Mouse (Mus musculus) Patski (cell line): ENCODE data around the gene Clic1. TPM values are rescaled to one million over a fixed set of nuclear protein-coding genes. Genes with fewer than 3 reads are reported as not detected.
"Not testable (repeated sequence)": the region's sequence is repeated elsewhere in the genome, so short reads cannot be mapped to it uniquely, and the experiment has no call there.

Source experiments
- ATAC-seq: fragments of 100-300 bp; one replicate; pipeline ENCODE4 v1.8.0; 2021
- CTCF ChIA-PET: fragments of 350-600 bp; sonication (Branson Sonifier 250); formaldehyde crosslinking; loops from one replicate; lab custom pipeline; 2022; ENCODE audit warnings: inconsistent platforms; lab: Charles Lee
- POLR2A ChIA-PET: fragments of 350-600 bp; sonication (Branson Sonifier 250); formaldehyde crosslinking; loops from one replicate; lab custom pipeline; 2022; ENCODE audit warnings: antibody characterized with exemption, inconsistent platforms; lab: Charles Lee
- DNase-seq: peaks from one replicate; pipeline ENCODE4 v3.0.0-alpha.2; 2011; ENCODE audit warnings: low read depth, low spot score
- H3K27me3 ChIP-seq: fragments of 371-371 bp; one replicate; pipeline ENCODE4 v1.5.1; 2021
- CTCF ChIP-seq: fragments of 100-300 bp; IDR thresholded peaks from one replicate; pipeline ENCODE4 v1.5.1; 2021
- in situ Hi-C: fragments of 300-500 bp; cut with MboI; formaldehyde crosslinking; loops from 3 replicates; pipeline ENCODE4 v1.11.1; 2018; ENCODE audit warnings: low pct_unique_long_range_greater_than_20kb, mixed read lengths
- polyA plus RNA-seq: library from polyadenylated mRNA; unstranded; gene quantifications from one replicate; pipeline ENCODE4 v1.2.3, GENCODE M21; 2021

Gene Clic1
- polyA plus RNA-seq = 671 TPM

DNA sequence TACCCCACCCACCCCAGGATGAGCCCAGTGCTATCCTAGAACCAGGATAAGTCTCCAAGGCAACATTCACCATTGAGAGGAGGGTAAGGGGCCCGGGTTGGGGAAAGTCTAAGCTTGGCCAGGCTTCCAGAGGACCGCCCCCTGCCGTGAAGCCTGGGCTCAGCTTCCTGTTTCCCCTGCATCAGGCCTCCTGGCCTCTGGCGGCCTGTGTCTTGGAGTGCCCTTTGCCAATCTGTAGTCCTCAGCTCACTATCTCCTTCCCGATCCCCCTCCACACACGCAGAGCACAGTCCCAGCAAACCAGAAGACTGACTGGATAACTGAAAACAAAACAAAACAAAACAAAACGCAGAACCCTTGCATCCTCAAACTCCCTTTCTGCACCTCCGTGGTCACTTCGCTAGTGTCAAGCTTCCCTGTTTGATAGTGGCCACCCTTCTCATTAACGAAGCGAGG, at the start of gene Clic1:
Gene Clic1, plus strand, starts transcription at position 406 of the 456 bp plus-strand sequence.
- no peak for TF ChIP-seq CTCF
- CTCF ChIA-PET = interaction anchor here (0.6 to 1.9 kb wide), 3 partner anchors 20 to 40 kb away, joined by 3 to 6 read pairs (median 3); no protein-coding TSS in a partner anchor
- in situ Hi-C loops = no loop called here
- no peaks in the 10 kb centered on the region for H3K27me3 ChIP-seq
- POLR2A ChIA-PET = interaction anchor here (0.7 to 1.2 kb wide), 4 partner anchors 9 to 49 kb away, joined by 3 to 4 read pairs (median 3); partner anchors contain the start of gene Ddah2
- DNase-seq (no peak), ATAC-seq (no peak)

DNA sequence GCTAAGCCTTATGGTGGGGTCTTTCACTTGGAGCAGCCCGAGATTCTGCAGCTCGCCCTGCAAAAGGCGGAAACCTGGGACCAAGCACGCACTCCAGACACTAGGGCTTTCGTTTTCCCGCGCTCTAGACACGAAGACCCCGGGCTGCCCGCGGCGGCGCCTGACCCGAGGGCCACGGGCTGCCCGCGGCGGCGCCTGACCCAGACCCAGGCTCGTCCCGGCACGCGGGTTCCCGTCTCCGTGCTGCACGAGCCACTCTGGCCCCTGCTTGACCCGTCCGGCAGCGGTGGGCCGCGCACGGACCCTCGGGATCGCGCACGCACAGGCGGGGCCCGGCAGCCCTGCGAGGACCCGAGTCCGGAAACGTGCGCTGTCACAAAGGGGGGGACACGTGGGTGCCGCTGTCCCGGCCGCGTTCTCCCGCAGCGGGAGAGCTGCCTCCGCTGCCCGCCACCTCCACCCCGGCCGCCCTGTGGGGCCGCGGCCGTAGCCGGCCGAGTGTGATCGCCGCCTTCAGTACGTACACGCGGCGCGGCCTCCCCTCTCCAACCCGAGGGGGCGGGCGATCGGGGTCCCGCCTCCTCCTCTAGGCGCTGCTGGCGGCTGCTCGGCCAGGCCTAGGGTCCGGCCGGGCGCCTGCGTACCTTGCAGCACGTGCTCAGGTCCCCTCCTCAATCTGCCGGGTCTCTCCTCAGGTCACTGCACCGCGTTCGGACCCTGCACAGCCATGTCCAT, 48.9 kb upstream of the Clic1 start, which contains the start of gene Vars:
Gene Vars, plus strand, starts transcription at position 271 of the 735 bp plus-strand sequence.
- no peaks in the 10 kb centered on the region for H3K27me3 ChIP-seq
- TF ChIP-seq CTCF = no peak
- DNase-seq (no peak), ATAC-seq (peak; percentile 72)
- POLR2A ChIA-PET = interaction anchor here (0.6 to 1.3 kb wide), 5 partner anchors 11 to 240 kb away, joined by 3 to 6 read pairs (median 3); partner anchors contain the start of genes Clic1 and Gpank1
- CTCF ChIA-PET = interaction anchor here (1.1 kb wide), 1 partner anchor 48 kb away, joined by 3 read pairs; no protein-coding TSS in a partner anchor
- in situ Hi-C loops = no loop called here

DNA sequence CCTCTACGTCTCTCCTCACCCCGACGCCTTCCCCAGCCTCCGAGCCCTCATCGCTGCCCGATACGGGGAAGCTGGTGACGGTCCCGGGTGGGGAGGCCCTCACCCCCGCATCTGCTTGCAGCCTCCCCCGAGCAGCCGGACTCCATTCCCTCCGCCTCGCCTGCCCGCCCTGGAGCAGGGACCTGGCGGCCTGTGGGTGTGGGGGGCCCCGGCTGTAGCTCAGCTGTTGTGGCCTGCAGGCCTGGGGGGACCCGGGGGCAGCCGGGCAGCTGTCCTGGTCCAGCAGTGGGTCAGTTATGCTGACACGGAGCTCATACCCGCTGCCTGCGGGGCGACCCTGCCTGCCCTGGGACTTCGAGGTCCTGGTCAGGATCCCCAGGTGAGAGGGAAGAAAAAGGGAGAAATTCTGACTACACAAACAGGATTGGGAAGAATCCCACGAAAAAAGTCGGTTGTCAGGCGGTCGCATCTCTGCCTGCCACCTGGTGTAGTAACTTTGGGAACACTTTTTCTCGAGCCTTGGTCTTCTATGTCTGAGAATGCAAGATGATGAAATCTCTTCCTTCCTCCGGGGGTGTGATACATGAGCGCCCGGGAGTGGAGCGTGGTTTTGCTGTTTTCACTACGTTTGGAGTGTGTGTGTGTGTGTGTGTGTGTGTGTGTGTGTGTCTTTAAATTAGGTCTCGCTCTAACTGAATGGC, 48.2 kb upstream of the Clic1 start:
- TF ChIP-seq CTCF = no peak
- no peaks in the 10 kb centered on the region for H3K27me3 ChIP-seq
- DNase-seq (no peak), ATAC-seq (peak; percentile 23)
- CTCF ChIA-PET = no interaction called here
- in situ Hi-C loops = no loop called here
- POLR2A ChIA-PET = interaction anchor here (0.5 to 1.3 kb wide), 5 partner anchors 11 to 239 kb away, joined by 3 to 6 read pairs (median 3); partner anchors contain the start of gene Gpank1

DNA sequence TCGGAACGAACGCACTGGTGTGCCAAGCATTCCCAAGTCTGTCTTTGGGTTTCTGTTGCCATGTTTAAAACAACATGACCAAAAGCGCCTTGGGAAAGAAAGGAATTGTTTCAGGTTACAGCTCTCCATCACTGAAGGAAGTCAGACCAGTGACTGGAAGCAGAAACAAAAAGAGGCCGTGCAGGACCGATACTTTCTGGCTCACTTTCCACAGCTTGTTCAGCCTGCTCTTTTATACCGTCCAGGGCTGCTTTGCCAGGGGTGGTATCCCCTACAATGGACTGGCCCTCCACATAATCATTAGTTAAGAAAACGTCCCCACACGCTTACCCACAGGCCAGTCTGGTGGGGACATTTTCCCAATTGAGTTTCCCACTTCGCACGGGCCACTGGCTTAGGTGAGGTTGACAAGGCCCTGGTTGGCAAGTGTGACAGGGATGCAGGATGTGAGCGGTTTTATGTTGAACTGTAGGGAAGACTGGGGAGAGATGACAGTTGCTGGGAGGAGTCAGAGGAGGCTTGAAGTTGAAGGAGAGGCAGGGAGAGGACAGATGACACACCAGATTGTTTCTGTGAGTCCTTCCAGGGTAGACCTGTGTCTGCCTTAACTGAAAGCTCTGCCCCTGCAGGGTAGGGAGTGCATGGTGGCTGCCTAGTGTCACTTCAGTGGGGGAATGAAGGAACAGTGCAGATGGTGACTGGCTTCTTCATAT, 47.5 kb upstream of the Clic1 start:
- ChIA-PET POLR2A (interaction anchor here (0.5 to 1.3 kb wide), 5 partner anchors 10 to 119 kb away, joined by 3 to 6 read pairs (median 3); partner anchors contain the start of gene Gpank1), CTCF (no interaction called here)
- DNase-seq (no peak), ATAC-seq (no peak)
- H3K27me3 ChIP-seq = no peaks in the 10 kb centered on the region
- in situ Hi-C loops = no loop called here
- TF ChIP-seq CTCF = no peak

DNA sequence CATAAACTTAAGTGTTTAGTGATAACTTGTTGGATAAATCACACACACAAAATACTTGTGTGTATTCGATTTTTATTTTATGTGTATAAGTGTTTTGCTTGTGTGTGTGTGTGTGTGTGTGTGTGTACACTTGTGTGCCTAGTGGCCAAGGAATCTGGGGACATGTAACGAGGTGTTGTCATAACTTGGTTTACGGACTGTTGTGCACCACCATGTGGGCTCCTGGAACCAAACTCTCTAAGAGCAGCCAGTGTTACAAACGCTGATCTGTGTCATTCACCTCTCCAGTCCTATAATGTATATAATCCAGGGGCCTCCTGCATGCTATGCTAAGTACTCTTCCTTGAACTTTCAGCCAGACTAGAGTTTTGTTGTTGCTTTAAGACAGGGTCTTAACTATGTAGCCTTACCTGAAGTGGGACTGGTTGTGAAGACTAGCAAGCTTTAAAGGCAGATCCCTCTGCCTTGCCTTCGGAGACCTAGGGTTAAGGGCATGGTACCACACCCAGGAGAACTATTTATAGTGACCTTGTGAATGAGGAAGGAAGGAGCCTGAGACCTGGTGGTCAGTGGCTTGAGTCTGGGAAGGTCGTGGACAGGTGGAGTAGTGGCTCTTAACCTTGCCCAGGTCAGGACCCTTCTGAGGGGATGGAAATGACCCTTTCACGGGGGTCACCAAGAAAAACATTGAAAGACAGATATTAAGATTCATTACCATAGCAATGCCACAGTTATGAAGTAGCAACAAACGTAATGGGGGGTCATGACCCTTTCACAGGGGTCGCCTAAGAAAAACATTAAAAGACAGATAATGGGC, 46.5 kb upstream of the Clic1 start:
- CTCF ChIA-PET = no interaction called here
- H3K27me3 ChIP-seq = no peaks in the 10 kb centered on the region
- DNase-seq (no peak), ATAC-seq (no peak)
- TF ChIP-seq CTCF = no peak
- POLR2A ChIA-PET = no interaction called here
- in situ Hi-C loops = no loop called here

DNA sequence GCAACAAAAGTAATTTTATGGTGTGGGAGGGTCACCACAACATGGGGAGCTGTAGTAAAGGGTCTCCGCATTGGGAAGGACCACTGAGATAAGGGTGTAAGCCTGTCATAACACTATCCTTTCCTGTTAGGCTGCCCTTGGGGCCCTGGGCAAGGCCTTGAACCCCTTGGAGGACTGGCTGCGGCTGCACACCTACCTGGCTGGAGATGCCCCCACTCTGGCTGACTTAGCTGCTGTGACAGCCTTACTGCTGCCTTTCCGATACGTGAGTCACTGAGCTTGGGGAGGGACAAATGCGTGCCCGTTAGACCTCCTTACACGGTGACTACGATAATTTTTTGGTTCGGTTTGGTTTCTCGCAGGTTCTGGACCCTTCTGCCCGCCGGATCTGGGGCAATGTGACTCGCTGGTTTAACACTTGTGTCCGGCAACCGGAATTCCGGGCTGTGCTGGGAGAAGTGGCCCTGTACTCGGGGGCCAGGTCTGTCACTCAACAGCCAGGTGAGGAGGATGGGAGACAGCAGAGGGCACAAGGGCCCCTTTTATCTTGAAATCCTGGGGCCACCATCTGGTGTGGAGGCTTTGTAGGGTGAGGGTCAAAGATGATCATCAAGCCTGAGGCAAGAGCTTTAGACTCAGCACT, 45.6 kb upstream of the Clic1 start:
- ATAC-seq = no peak
- H3K27me3 ChIP-seq = no peaks in the 10 kb centered on the region
- no peak for TF ChIP-seq CTCF
- CTCF ChIA-PET = no interaction called here
- DNase-seq = no peak
- in situ Hi-C loops = no loop called here
- POLR2A ChIA-PET = interaction anchor here (1.0 kb wide), 1 partner anchor 53 kb away, joined by 3 read pairs; no protein-coding TSS in a partner anchor

DNA sequence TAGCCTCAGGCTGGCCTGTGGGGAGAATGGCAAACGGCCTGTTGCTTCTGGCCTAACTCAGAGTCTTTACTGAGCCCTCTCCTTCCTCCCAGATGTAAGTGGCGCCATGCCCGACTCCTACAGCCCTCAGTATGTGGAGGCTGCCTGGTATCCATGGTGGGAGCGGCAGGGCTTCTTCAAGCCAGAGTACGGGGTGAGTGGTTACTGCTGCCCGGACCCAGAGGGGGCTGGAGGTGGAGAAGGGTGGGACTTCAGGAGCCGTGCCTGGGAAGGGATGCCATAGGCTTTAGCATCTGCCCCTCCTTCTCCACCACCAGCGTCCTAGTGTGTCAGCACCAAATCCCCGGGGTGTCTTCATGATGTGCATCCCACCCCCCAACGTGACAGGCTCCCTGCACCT, 44.6 kb upstream of the Clic1 start:
- ChIA-PET POLR2A (no interaction called here), CTCF (no interaction called here)
- no peaks in the 10 kb centered on the region for H3K27me3 ChIP-seq

DNA sequence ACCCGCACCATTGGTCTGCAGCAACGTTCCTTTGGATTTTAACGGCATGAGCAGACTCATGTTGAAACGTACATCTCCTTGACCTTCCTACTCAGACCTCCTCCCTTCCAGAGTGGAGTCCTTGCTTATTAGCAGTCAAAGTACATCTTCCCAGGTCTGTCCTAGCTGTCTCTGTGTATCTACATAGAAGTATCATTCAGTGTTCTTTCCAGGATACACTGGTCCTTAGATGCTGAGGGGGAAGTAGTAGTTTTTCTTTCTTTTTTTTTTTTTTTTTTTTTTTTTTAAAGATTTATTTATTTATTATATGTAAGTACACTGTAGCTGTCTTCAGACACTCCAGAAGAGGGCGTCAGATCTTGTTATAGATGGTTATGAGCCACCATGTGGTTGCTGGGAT, 43.9 kb upstream of the Clic1 start:
- H3K27me3 ChIP-seq, CTCF ChIA-PET, in situ Hi-C loops, POLR2A ChIA-PET, ATAC-seq, DNase-seq: not testable (repeated sequence)

More for the DNA sequence above, 44.6 kb upstream of the Clic1 start:
- ATAC-seq = no peak
- no peak for DNase-seq
- in situ Hi-C loops = no loop called here
- TF ChIP-seq CTCF = no peak

DNA sequence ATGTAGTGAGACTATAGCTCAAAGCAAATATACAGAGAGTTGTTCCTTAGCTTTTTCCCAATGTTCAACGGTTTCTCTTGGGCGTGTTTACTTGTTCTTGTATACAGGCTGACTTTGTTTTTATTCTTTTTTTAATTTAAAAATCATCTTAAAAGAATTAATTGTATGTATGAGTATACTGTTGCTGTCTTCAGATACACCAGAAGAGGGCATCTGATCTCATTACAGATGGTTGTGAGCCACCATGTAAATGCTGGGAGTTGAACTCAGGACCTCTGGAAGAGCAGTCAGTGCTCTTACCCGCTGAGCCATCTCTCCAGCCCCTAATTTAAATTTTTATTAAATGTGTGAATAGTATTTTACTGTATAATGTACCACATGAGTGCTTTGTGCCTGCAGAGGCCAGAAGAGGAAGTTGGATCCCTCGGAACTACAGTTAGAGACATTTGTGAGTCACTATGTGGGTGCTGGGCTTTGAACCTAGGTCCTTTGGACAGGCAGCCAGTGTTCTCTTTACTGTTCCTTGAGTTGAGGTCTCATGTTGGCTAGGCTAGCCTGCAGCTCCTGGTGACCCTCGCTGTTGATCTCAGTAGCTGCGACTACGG, 42.3 kb upstream of the Clic1 start:
- no peak for DNase-seq
- no peak for ATAC-seq
- no peaks in the 10 kb centered on the region for H3K27me3 ChIP-seq
- ChIA-PET CTCF (interaction anchor here (0.7 kb wide), 1 partner anchor 97 kb away, joined by 3 read pairs; no protein-coding TSS in a partner anchor), POLR2A (no interaction called here)
- in situ Hi-C loops = no loop called here
- no peak for TF ChIP-seq CTCF
